Mouse (Mus musculus) adrenal gland, adult 18-20 months (tissue): ENCODE data around the gene Bnc2. TPM values are rescaled to one million over a fixed set of nuclear protein-coding genes. Genes with fewer than 3 reads are reported as not detected.

Experiments used
- DNase-seq, 2 experiments: peaks; one replicate each; pipeline ENCODE4 v3.0.0; 2021 to 2022; ENCODE audit warnings: low spot score in 2 of 2
- total RNA-seq, 2 experiments: library from RNA; stranded (reverse); gene quantifications; 1 replicate in 1 of 2; 2 replicates in 1 of 2; pipeline ENCODE4 v1.2.3; 2021

Bnc2 gene
- total RNA-seq, 2 experiments from 2014 or later, result 12.0 to 13.8 TPM

GRCm38 (mm10) chr4:84521562-84521961 is 153.5 kb downstream of the Bnc2 start:
- DNase-seq, result no peak

DNA sequence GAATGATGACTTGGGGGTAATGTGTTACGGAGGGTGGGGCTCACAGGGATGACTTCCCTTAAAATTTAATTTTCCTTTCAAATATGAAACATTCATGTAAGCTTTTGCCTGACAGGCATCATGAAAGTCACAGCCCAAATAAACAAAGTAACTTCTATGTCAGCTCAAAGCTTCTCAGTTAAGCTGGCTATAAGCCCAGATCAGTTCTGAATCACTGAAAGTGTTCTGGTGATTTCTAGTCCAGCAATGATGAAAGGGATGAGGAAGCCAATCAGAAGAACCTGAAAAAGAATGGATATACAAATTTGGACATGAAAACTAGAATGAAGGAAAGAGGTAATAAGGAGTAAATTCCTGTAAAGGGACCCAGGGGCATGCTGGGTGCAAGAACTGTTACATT is 164.6 kb downstream of the Bnc2 start:
- no peak for DNase-seq

DNA sequence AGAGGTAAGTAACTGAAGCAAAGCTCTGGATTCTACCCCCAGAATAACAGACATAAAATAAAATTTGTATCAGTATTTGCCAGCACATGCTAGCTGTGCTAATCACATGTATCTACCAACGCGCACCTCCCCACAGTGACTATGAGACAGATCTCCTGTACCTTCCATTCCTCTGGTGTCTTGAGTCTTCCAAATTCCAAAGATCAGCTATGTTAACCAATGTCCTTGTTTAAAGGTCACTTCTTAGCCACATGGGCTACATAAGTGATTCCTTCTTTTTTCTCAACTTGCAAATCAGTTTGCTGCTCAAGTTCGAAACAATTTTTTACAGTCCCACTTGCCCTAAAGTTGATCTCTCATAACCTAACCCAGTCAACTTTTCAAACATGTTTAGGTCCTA is 167.5 kb downstream of the Bnc2 start:
- no peak for DNase-seq

GRCm38 (mm10) chr4:84502581-84503269 is 172.3 kb downstream of the Bnc2 start:
- no peak for DNase-seq

DNA sequence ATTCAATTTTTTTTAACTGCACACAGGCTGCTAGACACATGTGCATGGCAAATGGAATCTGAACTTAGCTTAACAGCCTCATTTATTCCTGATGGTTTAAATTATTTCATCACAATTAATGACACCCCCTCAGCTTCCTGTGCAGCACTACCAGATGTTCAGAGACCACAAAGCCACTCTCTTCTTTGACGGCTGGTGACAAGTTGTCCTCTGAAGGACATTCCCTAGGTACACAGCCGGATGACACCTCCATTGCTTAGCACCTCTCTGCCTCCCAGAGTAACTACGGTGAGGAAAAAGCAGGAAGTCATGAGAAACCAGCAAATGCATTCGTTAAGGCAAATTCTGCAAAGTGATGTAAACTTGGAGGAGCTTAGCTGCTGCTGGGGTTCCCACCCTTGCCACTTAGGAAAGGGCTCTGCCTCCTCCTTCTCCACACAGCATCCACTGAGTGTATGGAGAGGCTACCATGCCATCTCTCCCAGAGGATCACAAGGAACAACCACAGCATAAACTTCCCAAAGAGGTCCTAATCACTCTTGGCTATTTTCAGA is 174.2 kb downstream of the Bnc2 start:
- no peak for DNase-seq

- DNase-seq, result no peak
Observed at GRCm38 (mm10) chr4:84500259-84500658, 174.8 kb downstream of the Bnc2 start.

GRCm38 (mm10) chr4:84498469-84498868 is 176.6 kb downstream of the Bnc2 start:
- DNase-seq, result no peak

DNA sequence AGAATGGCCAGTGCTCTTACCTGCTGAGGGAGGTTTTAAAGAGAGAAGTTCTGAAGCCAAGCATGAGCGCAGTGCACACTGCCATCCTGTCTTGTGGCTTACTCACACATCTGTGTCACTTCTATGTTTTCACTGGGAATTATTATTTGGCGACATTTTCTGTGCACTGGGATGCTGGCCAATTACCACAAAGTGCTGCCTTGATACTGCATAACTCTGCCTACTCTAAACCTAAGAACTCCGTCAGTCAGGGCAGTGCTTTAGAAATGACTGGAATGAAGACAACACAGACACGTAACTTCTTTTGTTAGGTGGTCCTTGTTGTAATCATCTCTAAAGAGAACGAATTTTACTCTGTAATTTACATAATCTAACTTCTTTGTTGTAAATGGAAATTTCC is 186.8 kb downstream of the Bnc2 start:
- DNase-seq, result no peak

DNA sequence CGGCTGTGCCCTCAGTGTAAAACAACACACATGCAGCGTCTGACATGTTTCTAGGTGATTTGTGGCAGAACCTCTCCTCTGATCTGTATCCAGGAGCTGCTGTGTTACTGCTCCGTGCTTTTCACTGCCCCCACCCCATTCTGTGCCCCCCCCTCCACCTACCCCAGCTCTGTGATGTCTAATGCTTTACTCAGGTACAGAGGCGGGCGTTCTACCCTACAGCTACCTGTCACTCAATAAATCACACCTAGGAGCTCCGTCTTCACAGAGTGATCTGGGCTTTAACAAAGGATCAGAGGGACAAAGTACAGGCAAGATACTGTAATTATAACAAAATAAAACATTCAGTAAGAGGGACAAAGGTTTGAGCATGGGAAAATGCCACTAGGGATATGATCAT is 192.4 kb downstream of the Bnc2 start:
- no peak for DNase-seq

DNA sequence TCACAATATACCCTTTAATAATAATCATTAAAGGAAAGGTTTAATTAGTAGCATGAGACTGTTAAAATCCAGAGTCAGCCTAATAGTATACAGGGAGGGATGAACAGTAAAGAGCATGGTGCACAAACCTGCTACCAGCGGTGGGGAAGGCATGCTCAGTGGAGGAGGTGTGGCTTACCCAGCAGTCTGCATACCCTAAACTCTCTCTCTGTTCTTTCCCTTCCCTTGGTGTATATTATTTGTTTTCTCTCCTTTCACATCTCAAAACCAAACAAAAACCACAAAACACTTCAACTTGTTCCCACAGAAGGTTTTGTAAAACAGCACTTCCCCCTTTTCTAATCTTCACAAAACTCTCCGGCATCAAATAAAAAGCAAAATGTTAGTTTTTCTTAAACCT is 202.4 kb downstream of the Bnc2 start:
- no peak for DNase-seq

DNA sequence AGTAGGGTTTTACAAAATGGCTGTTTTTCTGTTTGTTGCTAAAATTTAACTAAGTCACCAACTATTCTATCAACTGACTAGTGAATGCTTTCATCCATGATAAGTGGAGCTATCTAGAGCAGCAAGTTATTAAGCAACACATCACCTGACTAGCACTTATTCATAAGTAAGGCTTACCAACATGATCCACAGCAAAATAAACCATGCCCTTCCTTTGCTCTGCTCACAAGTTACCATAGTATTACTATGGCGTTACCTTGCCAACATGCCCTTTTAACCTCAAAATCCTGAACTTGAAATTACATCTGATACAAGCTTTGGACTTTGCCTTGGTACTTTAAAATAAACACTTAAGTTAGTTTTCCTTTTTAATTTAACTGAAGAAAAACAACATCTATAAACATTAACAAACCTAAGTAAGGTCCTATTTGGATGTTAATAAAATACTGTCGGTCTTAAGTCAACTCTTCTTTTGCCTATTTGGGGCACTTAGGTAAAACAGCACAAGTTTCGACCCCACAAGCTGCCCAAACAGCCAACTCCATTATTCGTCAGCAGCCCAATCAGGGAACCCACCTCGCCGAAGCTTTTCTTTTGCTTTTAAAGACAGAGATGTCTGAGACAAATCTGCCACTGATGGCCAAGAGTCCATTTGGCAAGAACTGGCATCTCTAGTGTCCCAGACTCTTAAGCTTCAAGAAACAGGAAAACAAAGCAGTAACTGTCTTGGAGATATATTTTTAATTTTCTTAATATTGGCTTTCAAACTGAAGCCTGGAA is 204.8 kb downstream of the Bnc2 start:
- no peak for DNase-seq

- DNase-seq, result no peak
Observed at GRCm38 (mm10) chr4:84469400-84469799, 205.7 kb downstream of the Bnc2 start.

DNA sequence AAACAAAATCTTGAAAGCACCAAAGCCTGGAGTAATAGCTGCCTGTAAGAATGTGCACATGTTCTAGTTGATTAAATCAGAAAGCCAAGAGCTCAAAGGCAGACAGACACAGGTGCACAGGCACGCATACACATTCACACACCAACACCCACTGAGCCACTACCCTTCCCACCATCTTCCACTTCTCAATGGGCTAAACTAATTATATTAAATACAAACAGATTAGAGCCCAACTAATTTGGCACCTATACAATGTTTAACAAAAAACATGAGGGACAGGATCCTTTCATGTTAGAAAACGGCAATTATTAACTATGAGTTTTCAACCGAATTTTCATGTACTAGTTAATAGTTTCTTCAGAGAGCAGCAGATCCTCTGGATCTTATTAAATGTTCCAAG is 207.4 kb downstream of the Bnc2 start:
- no peak for DNase-seq

GRCm38 (mm10) chr4:84458218-84458560 is 216.9 kb downstream of the Bnc2 start:
- no peak for DNase-seq

GRCm38 (mm10) chr4:84457512-84458217 is 217.4 kb downstream of the Bnc2 start:
- DNase-seq, result no peak

GRCm38 (mm10) chr4:84456853-84457249 is 218.2 kb downstream of the Bnc2 start:
- DNase-seq, result no peak

GRCm38 (mm10) chr4:84456198-84456852 is 218.8 kb downstream of the Bnc2 start:
- DNase-seq, result no peak

GRCm38 (mm10) chr4:84454493-84454892 is 220.6 kb downstream of the Bnc2 start:
- DNase-seq, result no peak

DNA sequence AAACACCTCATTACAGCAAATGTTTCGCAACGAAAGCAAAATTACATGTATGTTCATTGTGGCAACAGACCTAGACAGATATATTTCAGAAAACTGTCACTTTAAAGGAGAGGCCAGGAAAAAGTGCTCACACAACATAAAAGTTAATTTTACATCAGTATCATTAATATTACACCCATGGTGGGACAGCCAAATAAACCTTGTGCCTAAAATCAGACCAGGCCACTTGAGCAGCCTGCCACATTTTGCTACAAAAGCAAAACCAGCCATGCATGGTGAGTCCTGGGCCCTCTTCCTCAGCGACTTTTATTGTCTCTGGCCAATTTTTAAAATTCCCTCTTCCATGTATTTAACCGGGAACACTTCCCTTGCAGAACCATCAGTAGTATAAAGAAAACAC is 221.5 kb downstream of the Bnc2 start:
- DNase-seq, result no peak

GRCm38 (mm10) chr4:84452642-84453041 is 222.4 kb downstream of the Bnc2 start:
- DNase-seq, result no peak

GRCm38 (mm10) chr4:84449246-84450005 is 225.6 kb downstream of the Bnc2 start:
- no peak for DNase-seq
